Mouse (Mus musculus) ovary, adult 2 months (tissue): ENCODE data around the gene Zbtb16. TPM values are rescaled to one million over a fixed set of nuclear protein-coding genes. Genes with fewer than 3 reads are reported as not detected.

Experiments
- polyA plus RNA-seq: library from polyadenylated mRNA; depleted of rRNA; stranded (reverse); fragments of >200 nt; gene quantifications from 2 replicates; pipeline ENCODE4 v1.2.3, GENCODE M21; 2012; rRNA removed

Gene Zbtb16
- 9.3 and 10.3 TPM in 2 replicates for polyA plus RNA-seq

GRCm38 (mm10) chr9:48835631-48836565 is at the start of gene Zbtb16:
Zbtb16 (minus strand) TSS chr9:48836222.

GRCm38 (mm10) chr9:48604939-48605598 is 231.0 kb downstream of the Zbtb16 start, which contains the start of gene Nnmt:
Nnmt (minus strand) TSS chr9:48605153.

Other genes starting within 250 kb of the Zbtb16 start
- 7.8 and 9.5 TPM in 2 replicates for gene Nnmt, start 231.1 kb downstream of the Zbtb16 start, polyA plus RNA-seq
- gene Htr3a, start 74.9 kb upstream of the Zbtb16 start, polyA plus RNA-seq: not detected in 2 replicates
- gene Htr3b, start 128.8 kb upstream of the Zbtb16 start, polyA plus RNA-seq: not detected in 2 replicates
- gene Usp28, start 149.2 kb upstream of the Zbtb16 start, polyA plus RNA-seq: 17.5 and 52.3 TPM in 2 replicates
- gene Zw10, start 219.4 kb upstream of the Zbtb16 start, polyA plus RNA-seq: 7.8 and 10.6 TPM in 2 replicates
- gene Tmprss5, start 245.0 kb upstream of the Zbtb16 start, polyA plus RNA-seq: 0.20 and 0.23 TPM in 2 replicates